Mouse (Mus musculus) liver, postnatal 0 days (tissue): Measurements from ENCODE around the gene Lgmn.

ENCODE experiments used
- CTCF ChIP-seq: sonication (generic); IDR thresholded peaks from 2 replicates; pipeline ENCODE4 v1.5.1; 2016; ENCODE audit warnings: antibody characterized with exemption, low read depth
- EP300 ChIP-seq: IDR thresholded peaks from 2 replicates; pipeline ENCODE4 v1.6.1; 2016; ENCODE audit warnings: antibody characterized with exemption, low read depth, mild to moderate bottlenecking

- TF ChIP-seq CTCF (no peak), EP300 (no peak)
These were observed 9.4 kb downstream of the Lgmn start for GRCm38 (mm10) chr12:102430228-102430627.
